Mouse (Mus musculus) kidney, embryonic 16.5 days (tissue): ENCODE results near the gene Trem3. TPM values are rescaled to one million over a fixed set of nuclear protein-coding genes. Genes with fewer than 3 reads are reported as not detected.

Experiments
- ATAC-seq: fragments of 200-750 bp; cut with Nextera tagmentation; 2 replicates; pipeline ENCODE4 v1.8.0; 2017; ENCODE audit warnings: moderate TSS enrichment; ENCODE audit not compliant: low FRiP score, low TSS enrichment
- H3K27ac ChIP-seq: fragments of 300-500 bp; sonication (generic); 2 replicates; pipeline ENCODE4 v1.5.1; 2014; ENCODE audit warnings: low read length
- H3K27me3 ChIP-seq: fragments of 300-500 bp; sonication (generic); 2 replicates; pipeline ENCODE4 v1.6.1; 2014; ENCODE audit warnings: low read length, control low read depth, mixed read lengths; ENCODE audit not compliant: insufficient read depth
- H3K36me3 ChIP-seq: fragments of 300-500 bp; sonication (generic); 2 replicates; pipeline ENCODE4 v1.6.1; 2014; ENCODE audit warnings: low read length, control low read depth, mixed read lengths; ENCODE audit not compliant: insufficient read depth
- H3K4me1 ChIP-seq: fragments of 300-500 bp; sonication (generic); 2 replicates; pipeline ENCODE4 v1.6.1; 2014; ENCODE audit warnings: low read length, control low read depth, mixed read lengths; ENCODE audit not compliant: insufficient read depth
- H3K4me2 ChIP-seq: fragments of 300-500 bp; sonication (generic); replicated peaks from 2 replicates; pipeline ENCODE4 v1.6.1; 2014; ENCODE audit warnings: low read depth, low read length
- H3K4me3 ChIP-seq: fragments of 300-500 bp; sonication (generic); 2 replicates; pipeline ENCODE4 v1.5.1; 2014; ENCODE audit warnings: mild to moderate bottlenecking, low read length
- H3K9ac ChIP-seq: fragments of 300-500 bp; sonication (generic); replicated peaks from 2 replicates; pipeline ENCODE4 v1.6.1; 2014; ENCODE audit warnings: low read length
- H3K9me3 ChIP-seq: fragments of 300-500 bp; sonication (generic); 2 replicates; pipeline ENCODE4 v1.6.1; 2016; ENCODE audit warnings: low read length, control low read depth
- WGBS: fragments of 180-500 bp; shearing (Covaris S2); extraction: QIAGEN DNeasy Blood & Tissue Kit; methylation state at CpG from one replicate; pipeline ENCODE4 v1.1.7; 2014; 5-methylcytosine and 5-hydroxymethylcytosine counted together
- polyA plus RNA-seq: library from polyadenylated mRNA; unstranded; fragments of >200 nt; fragmentation: Nextera tagmentation; extraction: Ambion mirVana; gene quantifications from 2 replicates; pipeline ENCODE4 v1.2.1, GENCODE M21; 2015

Gene Trem3
- polyA plus RNA-seq, 1 experiment from 2014 or later, result 0.21 TPM

DNA sequence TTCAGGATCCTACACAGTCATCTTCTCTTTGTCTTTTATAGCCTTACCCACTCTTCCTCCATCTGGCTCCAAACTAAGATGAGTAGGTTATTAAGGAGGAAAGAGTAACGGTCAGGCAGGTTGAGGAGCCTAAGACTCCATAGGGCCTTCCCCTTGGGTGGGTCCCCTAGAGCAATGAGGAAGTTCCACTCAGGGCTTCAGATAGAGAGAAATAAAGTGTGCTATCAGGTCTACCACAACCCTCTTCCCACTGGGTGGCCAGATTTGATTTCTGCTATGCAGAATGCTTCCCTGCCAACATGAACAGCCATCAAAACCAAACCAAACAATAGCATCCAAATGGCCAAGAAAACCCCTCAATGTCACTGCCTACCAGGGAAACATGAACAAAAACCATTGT lies 20.0 kb downstream of the Trem3 start:
- no peak overlapping the region for H3K27ac ChIP-seq
- H3K4me3 ChIP-seq, result no peak overlapping the region
- no peaks in the 10 kb centered on the region for H3K27me3 ChIP-seq
- WGBS, result 82% methylated on average over 1 of the region's 1 CpGs
- no peak overlapping the region for H3K4me2 ChIP-seq
- H3K9ac ChIP-seq, result no peak overlapping the region
- ATAC-seq, result no peak
- H3K9me3 ChIP-seq, result no peaks in the 10 kb centered on the region
- no peaks in the 10 kb centered on the region for H3K36me3 ChIP-seq
- H3K4me1 ChIP-seq, result 0 out of 2 replicates have a peak, but pooled peaks cover 3% of the 10 kb centered on the region

DNA sequence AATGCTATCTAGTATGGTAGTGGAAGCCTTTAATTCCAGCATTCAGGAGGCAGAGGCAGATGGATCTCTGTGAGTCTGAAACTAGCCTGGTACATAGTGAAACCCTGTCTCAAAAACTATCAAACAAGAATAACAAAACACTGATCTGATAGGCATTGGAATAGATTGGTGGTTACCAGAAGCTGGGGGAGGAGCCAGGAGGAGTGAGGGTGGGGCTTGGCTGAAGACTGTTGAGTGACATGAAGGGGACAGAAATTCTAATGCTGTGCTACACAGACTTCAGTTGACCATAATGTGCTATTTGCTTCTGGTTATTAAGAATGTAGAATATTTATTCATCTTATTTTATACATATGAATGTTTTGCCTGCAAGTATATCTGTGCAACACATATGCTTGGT lies 20.7 kb downstream of the Trem3 start:
- Histone ChIP-seq H3K27me3 (no peaks in the 10 kb centered on the region), H3K36me3 (no peaks in the 10 kb centered on the region), H3K9ac (no peak overlapping the region), H3K4me3 (no peak overlapping the region), H3K27ac (no peak overlapping the region), H3K4me2 (no peak overlapping the region), H3K4me1 (0 out of 2 replicates have a peak, but pooled peaks cover 3% of the 10 kb centered on the region), H3K9me3 (no peaks in the 10 kb centered on the region)
- no peak for ATAC-seq

GRCm38 (mm10) chr17:48269833-48270232 lies 22.3 kb downstream of the Trem3 start:
- ATAC-seq, result no peak
- no peak overlapping the region for H3K27ac ChIP-seq
- H3K27me3 ChIP-seq, result no peaks in the 10 kb centered on the region
- no peaks in the 10 kb centered on the region for H3K36me3 ChIP-seq
- 0 out of 2 replicates have a peak, but pooled peaks cover 3% of the 10 kb centered on the region for H3K4me1 ChIP-seq
- no peak overlapping the region for H3K9ac ChIP-seq
- no peak overlapping the region for H3K4me3 ChIP-seq
- no peak overlapping the region for H3K4me2 ChIP-seq
- H3K9me3 ChIP-seq, result no peaks in the 10 kb centered on the region
- WGBS, result 69% methylated on average over 4 of the region's 4 CpGs

- H3K27ac ChIP-seq, result no peak overlapping the region
- ATAC-seq, result no peak
- H3K9me3 ChIP-seq, result no peaks in the 10 kb centered on the region
- H3K36me3 ChIP-seq, result no peaks in the 10 kb centered on the region
- no peak overlapping the region for H3K9ac ChIP-seq
- H3K4me2 ChIP-seq, result no peak overlapping the region
- H3K4me3 ChIP-seq, result no peak overlapping the region
- H3K4me1 ChIP-seq, result no peaks in the 10 kb centered on the region
- WGBS, result 74% methylated on average over 5 of the region's 5 CpGs
- H3K27me3 ChIP-seq, result no peaks in the 10 kb centered on the region
These were observed 24.6 kb downstream of the Trem3 start for GRCm38 (mm10) chr17:48272158-48272557.

DNA sequence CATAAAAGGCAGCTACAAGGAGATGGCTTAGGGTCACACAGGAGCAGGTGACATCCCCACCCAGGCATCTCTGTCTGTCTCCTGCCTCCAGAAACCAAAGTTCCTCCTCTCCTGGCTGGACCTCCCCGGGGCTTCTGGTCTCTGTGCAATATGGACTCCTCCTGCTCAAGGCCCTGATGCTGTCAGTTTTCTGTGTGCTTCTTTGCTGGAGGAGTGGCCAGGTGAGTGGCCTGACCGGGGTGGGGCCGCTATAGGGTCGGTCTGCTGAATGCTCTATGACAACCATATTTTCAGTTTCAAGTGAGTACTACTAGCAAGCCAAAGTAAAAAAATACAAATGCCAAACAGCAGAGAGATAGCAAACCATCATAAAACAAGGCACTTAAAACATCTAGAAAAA lies 25.0 kb downstream of the Trem3 start:
- no peak overlapping the region for H3K9ac ChIP-seq
- WGBS, result 86% methylated on average over 4 of the region's 4 CpGs
- no peaks in the 10 kb centered on the region for H3K9me3 ChIP-seq
- no peak overlapping the region for H3K4me3 ChIP-seq
- H3K36me3 ChIP-seq, result no peaks in the 10 kb centered on the region
- no peaks in the 10 kb centered on the region for H3K27me3 ChIP-seq
- no peak overlapping the region for H3K27ac ChIP-seq
- H3K4me1 ChIP-seq, result no peaks in the 10 kb centered on the region
- H3K4me2 ChIP-seq, result no peak overlapping the region
- ATAC-seq, result no peak

DNA sequence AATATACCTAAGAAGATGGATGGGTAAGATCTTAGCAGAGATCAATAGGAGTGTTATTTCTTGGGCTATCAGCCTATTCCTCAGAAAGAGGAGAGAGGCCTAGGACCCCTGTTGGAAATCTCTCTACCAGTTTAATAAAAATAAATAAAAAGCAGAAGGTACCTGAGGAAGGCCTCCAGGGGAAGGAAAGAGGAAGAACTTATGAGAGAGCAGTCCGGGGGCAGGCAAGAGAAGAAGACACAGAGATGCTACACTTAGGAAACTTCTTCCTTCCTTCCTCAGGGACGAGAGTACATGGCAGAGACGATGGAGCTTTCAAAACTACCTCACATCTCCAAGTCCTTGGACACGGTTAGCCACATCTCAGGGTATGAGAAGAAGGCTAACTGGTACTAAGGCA lies 26.5 kb downstream of the Trem3 start:
- no peaks in the 10 kb centered on the region for H3K27me3 ChIP-seq
- no peaks in the 10 kb centered on the region for H3K4me1 ChIP-seq
- no peaks in the 10 kb centered on the region for H3K36me3 ChIP-seq
- ATAC-seq, result no peak
- H3K4me2 ChIP-seq, result no peak overlapping the region
- H3K9me3 ChIP-seq, result no peaks in the 10 kb centered on the region
- no peak overlapping the region for H3K27ac ChIP-seq
- no peak overlapping the region for H3K4me3 ChIP-seq
- WGBS, result 80% methylated on average over 4 of the region's 4 CpGs
- no peak overlapping the region for H3K9ac ChIP-seq

DNA sequence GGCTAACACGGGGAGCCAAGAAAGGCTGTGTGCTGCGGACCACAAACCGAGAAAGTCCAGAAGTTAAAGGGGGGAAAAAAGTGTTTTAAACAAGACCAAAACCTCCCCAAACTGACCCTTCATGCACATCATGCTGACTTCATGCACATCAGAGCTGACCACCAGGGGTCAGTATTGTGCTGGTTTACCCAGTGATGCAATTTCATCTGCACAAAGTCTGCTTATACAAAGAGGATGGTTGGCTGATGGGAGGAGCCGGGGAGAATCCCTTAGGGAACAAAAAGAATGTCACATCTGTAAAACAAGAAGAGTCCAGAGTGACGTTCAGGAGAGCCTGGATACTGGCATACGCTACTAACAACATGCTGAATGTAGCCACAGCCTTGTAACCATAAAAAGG lies 27.3 kb downstream of the Trem3 start:
- 34% methylated on average over 6 of the region's 6 CpGs for WGBS
- no peaks in the 10 kb centered on the region for H3K27me3 ChIP-seq
- no peak overlapping the region for H3K4me3 ChIP-seq
- no peak overlapping the region for H3K4me2 ChIP-seq
- no peaks in the 10 kb centered on the region for H3K36me3 ChIP-seq
- ATAC-seq, result no peak
- no peaks in the 10 kb centered on the region for H3K9me3 ChIP-seq
- H3K9ac ChIP-seq, result no peak overlapping the region
- no peaks in the 10 kb centered on the region for H3K4me1 ChIP-seq
- no peak overlapping the region for H3K27ac ChIP-seq

GRCm38 (mm10) chr17:48275736-48276135 lies 28.2 kb downstream of the Trem3 start:
- no peaks in the 10 kb centered on the region for H3K9me3 ChIP-seq
- H3K27ac ChIP-seq, result no peak overlapping the region
- H3K36me3 ChIP-seq, result no peaks in the 10 kb centered on the region
- 64% methylated on average over 7 of the region's 7 CpGs for WGBS
- H3K9ac ChIP-seq, result no peak overlapping the region
- ATAC-seq, result no peak
- H3K4me2 ChIP-seq, result no peak overlapping the region
- no peaks in the 10 kb centered on the region for H3K27me3 ChIP-seq
- no peaks in the 10 kb centered on the region for H3K4me1 ChIP-seq
- H3K4me3 ChIP-seq, result no peak overlapping the region

GRCm38 (mm10) chr17:48278381-48278780 lies 30.8 kb downstream of the Trem3 start:
- Histone ChIP-seq H3K27me3 (no peaks in the 10 kb centered on the region), H3K27ac (no peak overlapping the region)

DNA sequence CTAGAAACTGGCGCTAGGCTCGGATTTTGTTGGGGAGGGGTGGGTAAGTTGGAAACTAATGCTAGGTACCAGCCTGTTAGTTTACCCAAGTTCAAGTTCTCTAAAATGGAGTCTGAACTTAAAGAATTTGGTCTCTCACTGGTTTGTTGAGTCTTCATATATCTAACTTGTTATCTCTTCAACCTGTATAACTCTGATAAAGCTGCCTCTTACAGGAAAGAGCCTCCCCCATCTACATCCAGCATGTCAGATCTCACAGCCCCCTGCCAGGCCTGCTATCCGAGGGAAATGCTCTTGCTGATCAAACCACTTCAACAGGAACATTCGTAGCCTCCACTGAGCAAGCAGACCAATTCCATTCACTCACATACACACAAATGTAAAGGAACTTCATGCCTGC lies 31.4 kb downstream of the Trem3 start:
- H3K27ac ChIP-seq, result no peak overlapping the region
- H3K4me1 ChIP-seq, result peaks cover 8% of the 10 kb centered on the region; the same call in 1 of the 2 replicates
- no peaks in the 10 kb centered on the region for H3K36me3 ChIP-seq
- H3K9ac ChIP-seq, result no peak overlapping the region
- no peaks in the 10 kb centered on the region for H3K27me3 ChIP-seq
- no peak for ATAC-seq
- H3K4me3 ChIP-seq, result no peak overlapping the region
- 79% methylated on average over 4 of the region's 4 CpGs for WGBS
- H3K4me2 ChIP-seq, result no peak overlapping the region
- no peaks in the 10 kb centered on the region for H3K9me3 ChIP-seq

More at GRCm38 (mm10) chr17:48278381-48278780, 30.8 kb downstream of the Trem3 start:
- ATAC-seq, result no peak
- H3K4me1 ChIP-seq, result peaks cover 8% of the 10 kb centered on the region; the same call in 1 of the 2 replicates
- no peak overlapping the region for H3K4me3 ChIP-seq
- no peak overlapping the region for H3K9ac ChIP-seq
- H3K9me3 ChIP-seq, result no peaks in the 10 kb centered on the region
- H3K4me2 ChIP-seq, result no peak overlapping the region
- no peaks in the 10 kb centered on the region for H3K36me3 ChIP-seq
